Mouse (Mus musculus): ENCODE measurements around the gene Nrarp.

Gene Nrarp

GRCm38 (mm10) chr2:25196172-25196954, 15.8 kb downstream of the Nrarp start, which contains the start of gene Tor4a:
Gene Tor4a (minus strand): TSS chr2:25196886.
- 49% methylated on average over 8 of the region's 8 CpGs for WGBS

GRCm38 (mm10) chr2:25197191-25197590, 16.6 kb downstream of the Nrarp start:
- WGBS: 46% methylated on average over 2 of the region's 2 CpGs

GRCm38 (mm10) chr2:25200631-25201030, 20.1 kb downstream of the Nrarp start:
- WGBS: 91% methylated on average over 2 of the region's 2 CpGs

GRCm38 (mm10) chr2:25203631-25204214, 23.2 kb downstream of the Nrarp start:
- WGBS: 53% methylated on average over 4 of the region's 4 CpGs

GRCm38 (mm10) chr2:25207593-25207992, 27.0 kb downstream of the Nrarp start:
- 77% methylated on average over 1 of the region's 1 CpGs for WGBS

- WGBS: under 1% methylated on average over 24 of the region's 24 CpGs
Observed at GRCm38 (mm10) chr2:25210686-25211085, 30.1 kb downstream of the Nrarp start.

- WGBS: under 1% methylated on average over 44 of the region's 44 CpGs
Observed at GRCm38 (mm10) chr2:25211121-25211670, 30.6 kb downstream of the Nrarp start, which contains the start of gene Nelfb. Gene Nelfb (minus strand): TSS chr2:25211489.

- WGBS: 75% methylated on average over 23 of the region's 23 CpGs
Observed at GRCm38 (mm10) chr2:25213266-25213865, 32.8 kb downstream of the Nrarp start.

GRCm38 (mm10) chr2:25214444-25214843, 33.9 kb downstream of the Nrarp start, which contains the start of gene Stpg3:
Gene Stpg3 (minus strand): TSS chr2:25214637.
- 76% methylated on average over 3 of the region's 3 CpGs for WGBS

GRCm38 (mm10) chr2:25217666-25218065, 37.1 kb downstream of the Nrarp start:
- 77% methylated on average over 2 of the region's 2 CpGs for WGBS

GRCm38 (mm10) chr2:25218445-25218844, 37.9 kb downstream of the Nrarp start, which contains the start of gene Fam166a:
Gene Fam166a (plus strand): TSS chr2:25218745.

GRCm38 (mm10) chr2:25221331-25221772, 40.8 kb downstream of the Nrarp start:
- 77% methylated on average over 5 of the region's 5 CpGs for WGBS

GRCm38 (mm10) chr2:25223681-25224491, 43.3 kb downstream of the Nrarp start:
- 2% methylated on average over 53 of the region's 53 CpGs for WGBS

- under 1% methylated on average over 17 of the region's 17 CpGs for whole genome bisulfite sequencing
Observed at GRCm38 (mm10) chr2:25224492-25224765, 43.9 kb downstream of the Nrarp start, which contains the start of gene Tubb4b. Gene Tubb4b (minus strand): TSS chr2:25224702.

- WGBS: 2% methylated on average over 41 of the region's 41 CpGs
Observed at GRCm38 (mm10) chr2:25224766-25225752, 44.5 kb downstream of the Nrarp start.

- 67% methylated on average over 8 of the region's 8 CpGs for WGBS
Observed at GRCm38 (mm10) chr2:25225811-25226379, 45.3 kb downstream of the Nrarp start.

- 61% methylated on average over 5 of the region's 5 CpGs for WGBS
Observed at GRCm38 (mm10) chr2:25226864-25227263, 46.3 kb downstream of the Nrarp start.

GRCm38 (mm10) chr2:25227406-25227805, 46.8 kb downstream of the Nrarp start:
- WGBS: 81% methylated on average over 4 of the region's 4 CpGs

GRCm38 (mm10) chr2:25228431-25228889, 47.9 kb downstream of the Nrarp start:
- WGBS: 1% methylated on average over 7 of the region's 7 CpGs
